Mouse (Mus musculus) testis, adult 2 months (tissue): ENCODE data around the gene Il6st.

Experiments
- CTCF ChIP-seq: fragments of 200-500 bp; IDR thresholded peaks from 2 replicates; pipeline ENCODE4 v1.5.1; 2012; ENCODE audit warnings: low read depth, mild to moderate bottlenecking, inconsistent platforms, low read length, moderate library complexity; ENCODE audit not compliant: control insufficient read depth, insufficient read depth, insufficient replicate concordance
- POLR2A ChIP-seq: fragments of 200-500 bp; IDR thresholded peaks from 2 replicates; pipeline ENCODE4 v1.6.1; 2012; ENCODE audit warnings: low read depth, mild to moderate bottlenecking, inconsistent platforms, low read length, moderate library complexity; ENCODE audit not compliant: control insufficient read depth

DNA sequence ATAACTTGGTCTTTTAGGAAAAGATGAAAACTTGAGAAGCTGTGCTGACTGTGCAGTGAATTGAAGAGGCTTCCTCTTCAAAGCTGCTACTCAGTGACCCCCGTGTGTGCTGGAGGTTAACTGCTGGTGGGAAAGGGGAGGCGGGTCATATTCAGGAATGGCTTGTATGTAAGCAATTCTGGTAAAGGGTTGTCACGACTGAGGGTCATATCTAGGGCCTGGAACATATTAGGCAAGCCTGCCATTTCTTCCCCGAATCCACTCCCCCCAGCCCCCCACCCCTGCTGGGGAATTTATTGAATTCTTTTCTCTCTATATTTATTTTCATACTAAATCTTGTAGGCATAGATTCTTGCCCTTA is 46.7 kb upstream of the Il6st start:
- TF ChIP-seq CTCF = no peak
- TF ChIP-seq POLR2A = no peak
